Mouse (Mus musculus) neural tube, embryonic 10.5 days (tissue): ENCODE data around the gene Rpl7a.

ENCODE experiments used
- DNase-seq: peaks from one replicate; pipeline ENCODE4 v3.0.0-alpha.2; 2017; ENCODE audit warnings: low spot score; ENCODE audit errors: extremely low spot score

Rpl7a gene

GRCm38 (mm10) chr2:26914148-26914941 lies 3.8 kb downstream of the Rpl7a start:
- no peak for DNase-seq

DNA sequence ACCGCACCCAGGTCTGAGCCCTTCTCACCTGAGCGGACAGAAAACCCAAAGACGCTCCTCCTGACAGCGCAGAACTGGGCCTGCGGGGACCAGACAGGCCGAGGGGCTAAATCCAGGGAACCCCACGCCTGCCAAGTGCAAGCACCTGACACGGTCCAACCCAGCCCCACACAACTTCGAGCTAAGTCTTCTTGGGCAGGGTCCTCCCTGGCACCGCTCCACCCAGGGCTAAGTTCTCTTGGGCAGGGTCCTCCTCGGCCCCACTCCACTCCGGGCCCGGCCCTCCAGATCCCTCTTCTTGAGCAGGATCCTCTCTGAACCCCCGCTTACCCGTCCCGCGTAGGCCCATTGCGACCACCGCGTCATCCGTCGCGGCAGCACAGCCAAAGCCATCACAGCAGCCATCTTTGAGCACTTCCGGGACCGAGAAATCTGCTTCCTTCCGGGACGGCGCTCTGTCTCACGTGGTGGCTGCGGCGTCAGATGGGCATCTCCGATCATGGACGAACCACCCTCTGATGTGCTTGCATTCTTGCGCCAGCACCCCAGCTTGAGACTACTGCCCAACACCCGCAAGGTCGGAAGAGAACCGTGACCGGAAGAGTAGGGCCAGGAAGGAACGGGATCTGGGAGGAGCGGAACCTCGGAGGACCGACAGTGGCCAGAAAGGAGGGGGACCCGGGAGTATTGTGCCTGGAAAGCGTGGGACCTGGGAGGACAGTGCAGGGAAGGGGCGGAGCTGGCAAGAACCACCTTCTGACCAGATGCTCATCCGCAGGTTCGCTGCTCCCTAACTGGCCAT lies 5.6 kb downstream of the Rpl7a start, which contains the start of the genes Surf2 and Surf1:
Gene Surf2, plus strand, starts transcription at position 441 of the 802 bp plus-strand sequence.
Gene Surf1, minus strand, starts transcription at position 604 of the 802 bp plus-strand sequence.
- peak; percentile 83 for DNase-seq

- no peak for DNase-seq
Observed at GRCm38 (mm10) chr2:26916738-26917137, 6.2 kb downstream of the Rpl7a start.

- DNase-seq, result no peak
Observed at GRCm38 (mm10) chr2:26919684-26920083, 9.1 kb downstream of the Rpl7a start.

DNA sequence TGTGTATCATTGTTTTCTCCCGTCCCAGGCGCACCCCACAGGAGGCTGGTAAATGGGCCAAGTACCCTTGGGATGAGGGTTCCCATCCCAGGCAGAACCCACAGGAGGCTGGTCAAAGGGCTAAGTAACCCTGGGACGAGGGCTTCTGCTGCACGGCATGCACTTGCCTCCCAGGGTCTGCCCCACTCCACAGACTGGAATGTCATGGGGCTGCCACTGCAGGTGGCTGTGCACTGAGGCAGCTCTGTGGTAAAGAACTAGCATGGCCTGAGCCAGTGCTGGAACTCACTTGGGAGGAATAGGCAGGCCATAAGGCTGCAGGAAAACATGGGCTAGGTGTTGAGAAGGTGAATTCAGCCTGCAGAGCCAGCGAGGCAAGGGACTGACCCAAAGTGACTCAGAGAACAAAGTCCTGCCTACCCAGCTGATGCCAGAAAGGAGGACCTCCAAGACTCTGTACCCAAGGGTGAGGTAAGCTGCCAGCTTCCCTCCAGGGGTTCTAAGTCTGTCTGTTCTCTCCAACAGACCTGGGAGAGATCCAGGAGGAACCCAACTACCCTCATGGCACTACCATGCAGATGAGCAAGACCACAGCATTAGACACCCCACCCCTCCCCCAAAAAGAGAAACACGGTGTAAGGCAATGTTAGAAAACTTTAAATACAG lies 9.8 kb downstream of the Rpl7a start:
- DNase-seq, result no peak

- no peak for DNase-seq
Observed at GRCm38 (mm10) chr2:26921784-26922183, 11.2 kb downstream of the Rpl7a start.

GRCm38 (mm10) chr2:26927745-26928476 lies 17.3 kb downstream of the Rpl7a start:
- DNase-seq, result no peak

DNA sequence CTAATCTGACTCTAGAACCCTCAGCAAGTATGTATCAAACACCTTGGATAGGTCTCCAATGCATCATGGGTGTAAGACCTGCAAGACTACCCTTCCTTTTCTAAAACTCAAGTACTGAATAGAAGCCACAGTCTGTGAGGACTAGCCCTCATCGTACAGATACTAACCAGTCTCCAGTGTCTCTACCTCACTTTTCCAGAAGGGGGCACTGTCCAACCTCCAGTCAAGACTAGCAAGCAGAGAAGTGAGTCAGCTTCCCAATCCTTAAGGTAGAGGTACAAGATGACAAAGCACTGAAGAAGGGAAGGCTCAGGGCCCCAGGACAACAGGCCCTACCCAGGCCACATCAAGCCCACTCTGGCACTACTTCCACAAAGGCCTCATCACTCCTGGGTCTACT lies 19.8 kb downstream of the Rpl7a start:
- DNase-seq, result peak; percentile 54

- DNase-seq, result no peak
Observed at GRCm38 (mm10) chr2:26932473-26933303, 22.1 kb downstream of the Rpl7a start.

GRCm38 (mm10) chr2:26933304-26934055 lies 22.9 kb downstream of the Rpl7a start, which contains the start of the genes Surf4 and Stkld1:
TSS of gene Surf4 (minus strand) at chr2:26933928.
TSS of gene Stkld1 (plus strand) at chr2:26934047.
- peak; percentile 93 for DNase-seq

GRCm38 (mm10) chr2:26935286-26935685 lies 24.7 kb downstream of the Rpl7a start:
- no peak for DNase-seq

GRCm38 (mm10) chr2:26936425-26936824 lies 25.9 kb downstream of the Rpl7a start:
- no peak for DNase-seq

DNA sequence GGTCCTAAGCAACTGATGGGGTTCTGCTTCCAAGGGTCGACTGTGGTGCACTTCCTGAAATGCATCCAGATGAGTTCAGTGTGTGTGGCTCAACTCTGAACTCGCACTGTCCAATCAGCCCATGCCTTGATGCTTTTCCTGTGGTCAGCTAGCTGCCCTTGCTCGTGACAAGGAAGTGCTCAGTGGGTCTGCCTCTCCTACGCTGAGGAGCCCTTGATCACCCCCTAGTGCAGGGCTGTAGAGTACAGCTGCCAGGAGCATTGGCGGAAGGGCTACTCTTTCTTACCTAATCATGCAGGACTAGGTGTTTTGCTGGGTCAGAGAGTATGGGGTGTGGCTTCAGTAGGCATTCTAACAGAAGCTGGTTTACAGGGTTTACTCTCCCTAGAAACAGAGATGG lies 31.0 kb downstream of the Rpl7a start:
- DNase-seq, result no peak

- DNase-seq, result no peak
Observed at GRCm38 (mm10) chr2:26943253-26943652, 32.7 kb downstream of the Rpl7a start.

DNA sequence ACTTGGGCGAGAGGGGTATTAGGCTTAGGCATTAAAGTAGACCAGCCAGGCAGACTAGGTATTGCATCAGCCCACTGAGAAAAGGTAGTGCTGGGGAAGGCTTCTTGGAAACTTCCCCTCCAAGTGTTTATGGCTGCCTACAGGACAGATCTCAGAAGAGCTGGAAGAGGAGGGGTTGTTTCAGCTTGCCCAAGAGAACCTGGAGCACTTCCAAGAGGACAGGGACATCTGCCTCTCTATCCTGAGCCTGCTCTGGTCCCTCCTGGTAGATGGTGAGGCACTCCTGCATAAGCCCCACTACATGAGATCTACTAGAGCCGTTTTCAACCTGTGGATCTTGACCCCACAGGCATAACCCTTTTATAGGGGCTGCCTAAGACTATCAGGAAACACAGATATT lies 39.8 kb downstream of the Rpl7a start:
- DNase-seq, result no peak

- no peak for DNase-seq
Observed at GRCm38 (mm10) chr2:26951346-26951905, 40.9 kb downstream of the Rpl7a start.

GRCm38 (mm10) chr2:26952193-26952592 lies 41.6 kb downstream of the Rpl7a start:
- DNase-seq, result no peak

DNA sequence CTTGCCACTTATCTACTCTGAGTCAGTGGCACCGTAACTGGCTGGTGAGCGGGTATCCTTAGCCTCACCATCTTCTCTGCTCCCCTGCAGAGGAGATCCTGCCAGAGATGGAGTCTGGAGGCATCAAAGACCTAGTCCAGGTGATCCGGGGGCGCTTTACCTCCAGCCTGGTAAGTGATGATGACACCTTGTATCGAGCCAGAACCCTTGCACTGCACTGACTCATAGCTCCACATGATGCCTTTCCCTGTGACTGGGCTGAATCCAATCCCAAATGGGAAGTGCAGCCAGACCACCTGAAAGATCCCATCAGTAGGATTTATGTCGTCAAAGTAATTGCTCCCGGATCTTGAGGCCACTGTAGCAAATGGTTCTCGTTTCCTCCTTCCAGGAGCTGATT lies 42.3 kb downstream of the Rpl7a start:
- no peak for DNase-seq
